Mouse (Mus musculus) MEL (cell line): ENCODE results near the gene Zfp78. TPM values are rescaled to one million over a fixed set of nuclear protein-coding genes. Genes with fewer than 3 reads are reported as not detected.
A peak's percentile ranks its signal among the peaks of the same experiment; 100 is the strongest.

Experiments
- DNase-seq: peaks from one replicate; pipeline ENCODE4 v3.0.0; 2011; ENCODE audit warnings: low read depth, low spot score
- H3K27ac ChIP-seq: 2 replicates; pipeline ENCODE4 v1.5.1; 2012; ENCODE audit warnings: low read depth, mild to moderate bottlenecking, control low read depth, low read length, moderate library complexity; ENCODE audit not compliant: control insufficient read depth
- H3K27me3 ChIP-seq, 2 experiments: fragments of 150-350 bp in 1 of 2; sonication (generic) in 1 of 2; 2 replicates each; pipeline ENCODE4 v1.6.1; 2012; ENCODE audit warnings: low read length in 2 of 2, mild to moderate bottlenecking in 2 of 2, improper control_type of control experiment in 1 of 2, moderate library complexity in 1 of 2; ENCODE audit not compliant: insufficient read depth in 2 of 2, control insufficient read depth in 1 of 2
- H3K36me3 ChIP-seq, 2 experiments: 2 replicates each; pipeline ENCODE4 v1.6.1; 2012 to 2014; ENCODE audit warnings: low read length in 2 of 2, improper control_type of control experiment in 1 of 2, inconsistent platforms in 1 of 2, mild to moderate bottlenecking in 1 of 2; ENCODE audit not compliant: insufficient read depth in 2 of 2, control insufficient read depth in 1 of 2
- H3K4me1 ChIP-seq, 2 experiments: fragments of 150-350 bp in 1 of 2; sonication (generic) in 1 of 2; 2 replicates each; pipeline ENCODE4 v1.6.1; 2012; ENCODE audit warnings: low read length in 2 of 2, improper control_type of control experiment in 1 of 2, mild to moderate bottlenecking in 1 of 2; ENCODE audit not compliant: insufficient read depth in 2 of 2, control insufficient read depth in 1 of 2
- H3K4me3 ChIP-seq, 2 experiments: fragments of 150-350 bp in 1 of 2; sonication (generic) in 1 of 2; 2 replicates each; pipeline ENCODE4 v1.5.1; 2012; ENCODE audit warnings: low read depth in 2 of 2, low read length in 2 of 2, mild to moderate bottlenecking in 2 of 2, moderate library complexity in 2 of 2, control low read depth in 1 of 2, improper control_type of control experiment in 1 of 2; ENCODE audit not compliant: control insufficient read depth in 1 of 2, insufficient read depth in 1 of 2
- H3K79me2 ChIP-seq: 2 replicates; pipeline ENCODE4 v1.6.1; 2012; ENCODE audit warnings: mild to moderate bottlenecking, low read length, moderate library complexity; ENCODE audit not compliant: control insufficient read depth, poor library complexity, insufficient read depth
- H3K9ac ChIP-seq: 2 replicates; pipeline ENCODE4 v1.6.1; 2012; ENCODE audit warnings: low read depth, mild to moderate bottlenecking, control low read depth, low read length, moderate library complexity; ENCODE audit not compliant: control insufficient read depth, poor library complexity, severe bottlenecking
- H3K9me3 ChIP-seq: fragments of 150-350 bp; sonication (generic); replicated peaks from 2 replicates; pipeline ENCODE4 v1.6.1; 2012; ENCODE audit warnings: mild to moderate bottlenecking, low read length, improper control_type of control experiment, moderate library complexity; ENCODE audit not compliant: insufficient read depth
- BHLHE40 ChIP-seq: IDR thresholded peaks from 2 replicates; pipeline ENCODE4 v1.6.1; 2012; ENCODE audit warnings: low read depth, mild to moderate bottlenecking, inconsistent platforms, low read length, improper control_type of control experiment, borderline replicate concordance
- CHD2 ChIP-seq: IDR thresholded peaks from 2 replicates; pipeline ENCODE4 v1.6.1; 2011; ENCODE audit warnings: low read length, improper control_type of control experiment
- EP300 ChIP-seq, 2 experiments: IDR thresholded peaks; 2 replicates each; pipeline ENCODE4 v1.6.1; 2011; ENCODE audit warnings: improper control_type of control experiment in 2 of 2, low read length in 2 of 2, low read depth in 1 of 2, mild to moderate bottlenecking in 1 of 2
- ETS1 ChIP-seq: IDR thresholded peaks from 2 replicates; pipeline ENCODE4 v1.6.1; 2012; ENCODE audit warnings: low read depth, mild to moderate bottlenecking, inconsistent platforms, low read length, improper control_type of control experiment, moderate library complexity
- GABPA ChIP-seq: IDR thresholded peaks from 2 replicates; pipeline ENCODE4 v1.6.1; 2012; ENCODE audit warnings: low read depth, mild to moderate bottlenecking, inconsistent platforms, low read length, improper control_type of control experiment, moderate library complexity
- GATA1 ChIP-seq: IDR thresholded peaks from 2 replicates; pipeline ENCODE4 v1.6.1; 2011; ENCODE audit warnings: low read depth, low read length, improper control_type of control experiment
- JUND ChIP-seq: IDR thresholded peaks from 2 replicates; pipeline ENCODE4 v1.6.1; 2011; ENCODE audit warnings: low read depth, mild to moderate bottlenecking, improper control_type of control experiment, low read length
- KAT2A ChIP-seq: conservative IDR thresholded peaks from 2 replicates; pipeline ENCODE4 v1.6.1; 2012; ENCODE audit warnings: low read depth, low read length, improper control_type of control experiment, inconsistent platforms
- MAX ChIP-seq: IDR thresholded peaks from 2 replicates; pipeline ENCODE4 v1.6.1; 2011; ENCODE audit warnings: low read length, improper control_type of control experiment
- MAZ ChIP-seq: IDR thresholded peaks from 2 replicates; pipeline ENCODE4 v1.6.1; 2012; ENCODE audit warnings: low read depth, mild to moderate bottlenecking, inconsistent platforms, low read length, improper control_type of control experiment
- MXI1 ChIP-seq: IDR thresholded peaks from 2 replicates; pipeline ENCODE4 v1.6.1; 2011; ENCODE audit warnings: mild to moderate bottlenecking, low read depth, low read length, improper control_type of control experiment
- NELFE ChIP-seq: IDR thresholded peaks from 2 replicates; pipeline ENCODE4 v1.6.1; 2011; ENCODE audit warnings: low read depth, low read length, improper control_type of control experiment
- POLR2A ChIP-seq, 2 experiments: IDR thresholded peaks; 2 replicates each; pipeline ENCODE4 v1.6.1; 2011 to 2012; ENCODE audit warnings: low read length in 2 of 2, mild to moderate bottlenecking in 2 of 2, control low read depth in 1 of 2, improper control_type of control experiment in 1 of 2, low read depth in 1 of 2, moderate library complexity in 1 of 2; ENCODE audit not compliant: control insufficient read depth in 1 of 2, insufficient read depth in 1 of 2, poor library complexity in 1 of 2
- POLR2AphosphoS5 ChIP-seq: IDR thresholded peaks from 2 replicates; pipeline ENCODE4 v1.6.1; 2012; ENCODE audit warnings: low read depth, borderline replicate concordance, mild to moderate bottlenecking, inconsistent platforms, low read length, moderate library complexity, mixed read lengths
- RAD21 ChIP-seq: IDR thresholded peaks from 2 replicates; pipeline ENCODE4 v1.6.1; 2011; ENCODE audit warnings: mild to moderate bottlenecking, low read depth, low read length, improper control_type of control experiment
- SIN3A ChIP-seq: IDR thresholded peaks from 2 replicates; pipeline ENCODE4 v1.6.1; 2012; ENCODE audit warnings: low read length, improper control_type of control experiment, inconsistent platforms
- TAL1 ChIP-seq: IDR thresholded peaks from 2 replicates; pipeline ENCODE4 v1.6.1; 2012; ENCODE audit warnings: mild to moderate bottlenecking, inconsistent platforms, low read length, moderate library complexity, mixed read lengths
- TCF12 ChIP-seq: IDR thresholded peaks from 2 replicates; pipeline ENCODE4 v1.6.1; 2014; ENCODE audit warnings: low read depth, mild to moderate bottlenecking, inconsistent platforms, low read length, improper control_type of control experiment, moderate library complexity
- USF1 ChIP-seq: IDR thresholded peaks from 2 replicates; pipeline ENCODE4 v1.6.1; 2014; ENCODE audit warnings: low read depth, mild to moderate bottlenecking, inconsistent platforms, low read length, improper control_type of control experiment, moderate library complexity
- ZC3H11A ChIP-seq: IDR thresholded peaks from 2 replicates; pipeline ENCODE4 v1.6.1; 2012; ENCODE audit warnings: low read depth, mild to moderate bottlenecking, inconsistent platforms, low read length, improper control_type of control experiment
- polyA plus RNA-seq, 2 experiments: library from polyadenylated mRNA; stranded (reverse) in 1 of 2; unstranded in 1 of 2; fragments of >175 nt in 1 of 2; fragments of >200 nt in 1 of 2; gene quantifications; 2 replicates each; pipeline versions ENCODE4 v1.2.1 to v1.2.4; 2012; ENCODE audit warnings: low replicate concordance in 2 of 2, low read depth in 1 of 2; ENCODE audit not compliant: insufficient read length in 2 of 2, insufficient read depth in 1 of 2, missing spikeins in 1 of 2
- total RNA-seq: library from RNA; depleted of rRNA; stranded (reverse); fragments of 300-350 nt; gene quantifications from 2 replicates; pipeline ENCODE4 v1.2.3, GENCODE M21; 2012

Zfp78 gene
- total and polyA plus RNA-seq, 3 experiments, result 0.50 to 0.67 TPM; not detected in 1

DNA sequence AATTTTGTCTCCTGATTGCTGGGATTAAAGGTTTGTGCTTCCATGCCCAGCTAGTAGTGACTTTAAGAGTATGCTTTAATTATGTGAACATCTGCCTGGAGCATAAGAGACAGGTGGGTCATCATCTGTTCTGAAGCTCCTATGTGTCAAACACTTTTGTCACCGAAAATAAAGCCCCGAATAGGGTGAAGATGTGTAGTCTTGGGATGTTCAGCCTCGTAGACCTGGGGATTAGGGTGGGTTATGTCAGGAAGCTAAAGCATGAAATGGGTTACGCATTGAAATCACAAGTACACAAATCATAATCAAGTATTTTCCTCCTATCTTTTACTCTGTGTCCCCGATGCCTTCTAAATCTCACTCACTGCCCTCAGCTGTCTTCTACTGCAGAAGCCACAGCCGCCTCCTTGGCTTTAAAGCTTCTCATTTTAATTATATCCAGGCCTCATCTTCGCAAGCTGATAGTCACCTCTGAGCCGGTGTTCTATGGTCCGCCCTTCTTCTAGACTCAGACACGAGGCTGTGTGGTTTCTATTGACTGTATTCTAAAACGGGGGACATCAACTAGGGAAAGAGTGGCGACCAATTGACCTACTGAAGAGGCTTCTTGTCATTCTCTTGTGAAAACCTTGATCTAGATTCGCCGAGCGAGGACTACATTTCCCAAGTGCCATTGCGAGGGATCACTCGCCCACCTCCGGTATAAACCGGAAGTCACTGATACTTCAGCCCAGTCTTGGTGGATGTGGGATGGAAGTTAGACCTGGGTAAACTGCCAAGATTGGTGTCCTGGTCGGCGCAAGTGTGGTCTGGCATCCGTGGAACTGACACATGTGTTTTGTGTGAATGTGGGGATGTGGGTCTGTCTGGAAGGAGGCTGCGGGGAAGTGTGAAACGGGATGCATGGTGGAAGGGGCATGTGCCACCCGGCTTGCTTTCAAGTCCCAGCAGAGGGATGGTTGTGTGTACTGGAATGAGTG lies 35.2 kb downstream of the Zfp78 start, which contains the start of gene Smim17 (continued):
- TF ChIP-seq RAD21, result no peak
- no peak for TF ChIP-seq CHD2
- TF ChIP-seq BHLHE40, result no peak

DNA sequence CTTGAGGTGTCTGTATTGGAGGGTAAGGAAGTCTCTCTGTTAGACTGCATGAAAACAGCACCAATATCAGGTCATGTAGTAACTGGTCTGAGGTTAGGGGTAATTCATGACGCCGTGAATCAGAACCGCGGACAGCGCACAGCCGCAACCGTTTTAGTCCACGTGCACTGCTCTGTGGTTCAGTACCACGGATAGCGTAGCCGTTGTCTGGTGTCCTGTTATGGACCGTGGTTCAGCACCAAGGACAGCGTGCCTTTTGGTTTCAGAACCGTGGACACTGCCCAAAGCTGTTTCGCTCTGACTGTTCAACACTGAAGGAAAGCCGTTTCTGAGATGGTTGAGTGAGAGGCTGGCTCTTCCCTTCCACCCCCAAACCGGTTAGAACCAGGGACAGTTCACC lies 47.0 kb downstream of the Zfp78 start, which contains the start of gene Gm20715:
Gene Gm20715 (plus strand): TSS at position 235 of the 400 bp plus-strand sequence.
- Histone ChIP-seq H3K9ac (no peak within 1 kb of the TSS), H3K9me3 (no peaks in the 10 kb centered on the region), H3K79me2 (no peaks in the 10 kb centered on the region), H3K4me3 (no peak within 1 kb of the TSS), H3K36me3 (no peaks in the 10 kb centered on the region), H3K4me1 (no peaks in the 10 kb centered on the region), H3K27ac (no peak within 1 kb of the TSS), H3K27me3 (no peaks in the 10 kb centered on the region)
- peak; percentile 95 for DNase-seq
- TF ChIP-seq MXI1, result peak; percentile 100
- no peak for TF ChIP-seq KAT2A
- TF ChIP-seq SIN3A, result peak; percentile 100
- peak; percentile 96 for TF ChIP-seq MAX

DNA sequence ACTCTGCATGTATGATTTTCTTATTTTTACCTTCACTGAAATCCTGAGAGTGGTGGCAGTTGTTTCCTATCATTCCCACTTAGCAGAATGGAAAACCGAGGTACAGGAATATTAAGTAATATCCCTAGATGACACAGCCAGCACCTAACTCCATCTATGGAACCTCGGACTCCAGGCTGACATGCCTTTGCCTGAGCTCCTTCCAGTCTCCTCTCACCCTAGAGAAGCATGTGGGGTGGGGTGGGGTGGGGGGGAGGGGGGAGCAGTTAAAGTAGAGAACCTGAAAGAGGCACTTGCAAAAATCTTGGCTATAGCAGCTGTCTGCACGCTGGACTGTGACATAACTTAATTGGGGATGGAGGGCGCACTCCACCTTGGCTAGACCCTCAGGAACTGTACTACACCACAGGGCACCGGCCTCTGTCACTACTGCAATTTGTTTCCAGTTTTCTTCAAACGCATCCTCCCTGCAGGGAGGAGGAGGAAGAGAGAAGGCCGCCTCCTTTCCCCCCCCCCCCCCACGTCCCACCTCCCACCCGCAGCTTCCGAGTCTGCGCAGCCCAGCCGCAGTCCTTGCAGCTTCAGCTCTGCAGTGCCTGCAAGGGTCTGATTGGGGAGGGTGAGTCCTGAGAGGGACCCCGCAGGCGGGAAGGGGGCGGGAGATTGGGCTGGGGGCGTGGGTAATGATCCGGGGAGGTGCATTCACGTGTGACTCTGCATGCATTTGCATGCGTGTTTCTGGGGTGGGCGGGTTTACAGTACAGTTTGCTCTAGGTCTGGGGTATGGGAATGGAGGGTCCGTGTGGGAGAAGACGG lies 51.8 kb downstream of the Zfp78 start:
- H3K27ac ChIP-seq, result no peak overlapping the region
- H3K9ac ChIP-seq, result no peak overlapping the region
- H3K27me3 ChIP-seq, result no peaks in the 10 kb centered on the region
- no peaks in the 10 kb centered on the region for H3K36me3 ChIP-seq
- TF ChIP-seq GATA1 (no peak), GABPA (no peak), ZC3H11A (no peak), USF1 (no peak), EP300 (IDR thresholded peaks at IDR 0.05; ENCODE audit: low read depth in 1 of 2, low read length in 2 of 2) (no peak), TCF12 (no peak), POLR2AphosphoS5 (no peak), CHD2 (no peak), JUND (no peak), TAL1 (no peak), BHLHE40 (no peak), MAZ (no peak), NELFE (no peak), POLR2A (IDR thresholded peaks at IDR 0.05; ENCODE audit: control insufficient read depth in 1 of 2, insufficient read depth in 1 of 2, low read depth in 1 of 2, low read length in 2 of 2, poor library complexity in 1 of 2) (no peak), ETS1 (no peak)
- TF ChIP-seq, all 39 proteins: peak for 0
- DNase-seq, result no peak
- Histone ChIP-seq H3K79me2 (no peaks in the 10 kb centered on the region), H3K4me3 (no peak overlapping the region), H3K4me1 (no peaks in the 10 kb centered on the region), H3K9me3 (no peaks in the 10 kb centered on the region)
